Mouse (Mus musculus): ENCODE results near the gene Pnpla5. TPM values are rescaled to one million over a fixed set of nuclear protein-coding genes. Genes with fewer than 3 reads are reported as not detected.

The Pnpla5 gene
- polyA plus RNA-seq, 1 experiment from 2014 or later = not detected

DNA sequence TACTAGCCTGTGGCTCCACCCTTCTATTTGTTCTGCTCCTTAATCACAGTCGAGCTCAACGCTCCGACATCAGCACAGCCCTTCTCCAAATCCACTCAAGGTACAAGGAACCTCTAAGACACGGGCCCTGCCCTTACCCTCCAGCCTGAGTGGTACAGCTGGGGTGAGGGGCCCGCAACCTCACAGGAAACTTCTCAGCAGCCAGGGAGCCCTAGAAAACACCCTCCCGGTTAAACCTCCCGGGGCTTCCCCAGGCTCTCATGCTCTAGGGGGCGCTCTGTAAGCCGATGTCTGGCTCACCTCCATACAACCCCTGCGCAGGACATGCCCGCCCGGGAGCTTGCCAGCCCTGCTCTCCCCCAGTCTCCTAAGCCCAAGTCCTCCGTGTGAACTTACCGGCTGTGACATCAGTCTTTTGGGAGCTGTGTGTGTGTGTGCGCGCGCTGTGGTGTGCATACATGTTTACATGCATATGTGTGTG, 48.2 kb downstream of the Pnpla5 start:
- Histone ChIP-seq H3K4me3 (replicated peaks; ENCODE audit: low read depth, low read length) (no peak overlapping the region), H3K9me3 (replicated peaks; ENCODE audit: low read length) (no peaks in the 10 kb centered on the region), H3K27ac (no peak overlapping the region), H3K4me2 (ENCODE audit: low read length) (no peak overlapping the region), H3K36me3 (ENCODE audit: insufficient read depth, low read length) (no peaks in the 10 kb centered on the region), H3K4me1 (replicated peaks; ENCODE audit: insufficient read depth, low read length) (no peaks in the 10 kb centered on the region), H3K27me3 (ENCODE audit: insufficient read depth, low read length) (peaks cover 19% of the 10 kb centered on the region), H3K9ac (ENCODE audit: low read depth, low read length) (no peak overlapping the region)
- DNase-seq (ENCODE audit: low spot score) (no peak), ATAC-seq (replicated peaks; ENCODE audit: low FRiP score, low read depth) (no peak)
- no peak for TF ChIP-seq CTCF (IDR thresholded peaks at IDR 0.05; ENCODE audit: low read depth)
- WGBS = 20% methylated on average over 17 of the region's 17 CpGs

- Histone ChIP-seq H3K4me1 (replicated peaks; ENCODE audit: insufficient read depth, low read length) (no peaks in the 10 kb centered on the region), H3K9ac (ENCODE audit: low read depth, low read length) (no peak overlapping the region), H3K36me3 (ENCODE audit: insufficient read depth, low read length) (no peaks in the 10 kb centered on the region), H3K9me3 (replicated peaks; ENCODE audit: low read length) (no peaks in the 10 kb centered on the region), H3K4me2 (ENCODE audit: low read length) (no peak overlapping the region), H3K27me3 (ENCODE audit: insufficient read depth, low read length) (peaks cover 21% of the 10 kb centered on the region), H3K27ac (no peak overlapping the region), H3K4me3 (replicated peaks; ENCODE audit: low read depth, low read length) (no peak overlapping the region)
- 0 out of 2 replicates have a peak, but pooled peaks have one; percentile 34 for ATAC-seq (replicated peaks; ENCODE audit: low FRiP score, low read depth)
- peak; percentile 85 for TF ChIP-seq CTCF (IDR thresholded peaks at IDR 0.05; ENCODE audit: low read depth)
- DNase-seq (ENCODE audit: low spot score) = peak; percentile 67
- WGBS = 12% methylated on average over 13 of the region's 15 CpGs
Measured at GRCm38 (mm10) chr15:84073911-84074704, 48.9 kb downstream of the Pnpla5 start.

- Histone ChIP-seq H3K9ac (ENCODE audit: low read depth, low read length) (no peak overlapping the region), H3K9me3 (replicated peaks; ENCODE audit: low read length) (no peaks in the 10 kb centered on the region), H3K36me3 (ENCODE audit: insufficient read depth, low read length) (no peaks in the 10 kb centered on the region), H3K4me2 (ENCODE audit: low read length) (no peak overlapping the region), H3K27ac (no peak overlapping the region), H3K27me3 (ENCODE audit: insufficient read depth, low read length) (peaks cover 31% of the 10 kb centered on the region), H3K4me3 (replicated peaks; ENCODE audit: low read depth, low read length) (no peak overlapping the region), H3K4me1 (replicated peaks; ENCODE audit: insufficient read depth, low read length) (no peaks in the 10 kb centered on the region)
- TF ChIP-seq CTCF (IDR thresholded peaks at IDR 0.05; ENCODE audit: low read depth) = no peak
- DNase-seq (ENCODE audit: low spot score) (no peak), ATAC-seq (replicated peaks; ENCODE audit: low FRiP score, low read depth) (no peak)
- WGBS = 20% methylated on average over 8 of the region's 8 CpGs
Measured at GRCm38 (mm10) chr15:84073058-84073457, 49.9 kb downstream of the Pnpla5 start.

GRCm38 (mm10) chr15:84072226-84072625, 50.7 kb downstream of the Pnpla5 start:
- Histone ChIP-seq H3K4me3 (replicated peaks; ENCODE audit: low read depth, low read length) (no peak overlapping the region), H3K9ac (ENCODE audit: low read depth, low read length) (no peak overlapping the region), H3K9me3 (replicated peaks; ENCODE audit: low read length) (no peaks in the 10 kb centered on the region), H3K4me2 (ENCODE audit: low read length) (no peak overlapping the region), H3K4me1 (replicated peaks; ENCODE audit: insufficient read depth, low read length) (no peaks in the 10 kb centered on the region), H3K27ac (no peak overlapping the region), H3K36me3 (ENCODE audit: insufficient read depth, low read length) (no peaks in the 10 kb centered on the region), H3K27me3 (ENCODE audit: insufficient read depth, low read length) (peaks cover 34% of the 10 kb centered on the region)
- peak; percentile 63 for DNase-seq (ENCODE audit: low spot score)
- peak; percentile 63 for TF ChIP-seq CTCF (IDR thresholded peaks at IDR 0.05; ENCODE audit: low read depth)
- 34% methylated on average over 7 of the region's 7 CpGs for WGBS
- no peak for ATAC-seq (replicated peaks; ENCODE audit: low FRiP score, low read depth)

GRCm38 (mm10) chr15:84070116-84070676, 52.8 kb downstream of the Pnpla5 start:
- no peak for ATAC-seq (replicated peaks; ENCODE audit: low FRiP score, low read depth)
- TF ChIP-seq CTCF (IDR thresholded peaks at IDR 0.05; ENCODE audit: low read depth) = no peak
- H3K9ac ChIP-seq (ENCODE audit: low read depth, low read length) = no peak overlapping the region
- no peaks in the 10 kb centered on the region for H3K4me1 ChIP-seq (replicated peaks; ENCODE audit: insufficient read depth, low read length)
- H3K4me3 ChIP-seq (replicated peaks; ENCODE audit: low read depth, low read length) = no peak overlapping the region
- H3K4me2 ChIP-seq (ENCODE audit: low read length) = peak overlapping the region; percentile 3; the same call in 1 of the 2 replicates
- no peaks in the 10 kb centered on the region for H3K9me3 ChIP-seq (replicated peaks; ENCODE audit: low read length)
- H3K27me3 ChIP-seq (ENCODE audit: insufficient read depth, low read length) = peaks cover 30% of the 10 kb centered on the region
- H3K27ac ChIP-seq = no peak overlapping the region
- peak; percentile 50 for DNase-seq (ENCODE audit: low spot score)
- WGBS = 2% methylated on average over 13 of the region's 13 CpGs
- no peaks in the 10 kb centered on the region for H3K36me3 ChIP-seq (ENCODE audit: insufficient read depth, low read length)

DNA sequence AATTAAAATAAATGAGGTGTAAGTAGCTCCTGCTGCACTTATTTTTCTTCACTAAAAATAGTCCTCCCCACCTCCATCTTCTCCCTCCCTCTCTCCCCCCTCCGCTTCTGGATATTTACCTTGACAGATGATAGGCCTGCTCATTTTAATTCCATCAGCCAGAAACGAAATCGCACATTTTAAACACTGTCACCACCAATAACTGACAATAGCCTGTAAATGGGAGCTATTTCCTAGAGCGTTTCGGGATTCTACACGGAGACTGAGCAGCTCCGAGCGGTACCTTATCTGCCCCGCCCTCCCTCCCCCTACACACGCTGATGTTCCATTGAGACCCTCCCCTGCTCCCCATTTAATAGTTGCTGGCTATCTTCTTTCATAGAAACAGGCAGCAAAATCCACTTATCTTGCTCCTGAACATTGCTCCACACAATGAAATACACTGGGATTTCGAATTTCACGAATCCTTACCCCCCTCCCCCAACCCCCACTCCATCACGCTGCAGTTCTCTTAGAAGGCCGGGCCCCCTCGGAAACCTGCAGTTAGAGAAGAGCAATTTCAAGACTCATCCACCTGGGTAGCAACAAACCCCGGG, 53.4 kb downstream of the Pnpla5 start:
- DNase-seq (ENCODE audit: low spot score) = no peak
- no peak for TF ChIP-seq CTCF (IDR thresholded peaks at IDR 0.05; ENCODE audit: low read depth)
- no peaks in the 10 kb centered on the region for H3K4me1 ChIP-seq (replicated peaks; ENCODE audit: insufficient read depth, low read length)
- no peaks in the 10 kb centered on the region for H3K9me3 ChIP-seq (replicated peaks; ENCODE audit: low read length)
- H3K36me3 ChIP-seq (ENCODE audit: insufficient read depth, low read length) = no peaks in the 10 kb centered on the region
- no peak for ATAC-seq (replicated peaks; ENCODE audit: low FRiP score, low read depth)
- H3K9ac ChIP-seq (ENCODE audit: low read depth, low read length) = no peak overlapping the region
- 0 out of 2 replicates have a peak overlapping the region, but pooled peaks have one; percentile 3 for H3K4me2 ChIP-seq (ENCODE audit: low read length)
- H3K27me3 ChIP-seq (ENCODE audit: insufficient read depth, low read length) = peaks cover 28% of the 10 kb centered on the region
- 5% methylated on average over 16 of the region's 16 CpGs for WGBS
- no peak overlapping the region for H3K27ac ChIP-seq
- H3K4me3 ChIP-seq (replicated peaks; ENCODE audit: low read depth, low read length) = no peak overlapping the region

Measured in kidney, postnatal 0 days (tissue).